8 mouse cellular contexts compared by ENCODE assay signal in the genomic region with DNA sequence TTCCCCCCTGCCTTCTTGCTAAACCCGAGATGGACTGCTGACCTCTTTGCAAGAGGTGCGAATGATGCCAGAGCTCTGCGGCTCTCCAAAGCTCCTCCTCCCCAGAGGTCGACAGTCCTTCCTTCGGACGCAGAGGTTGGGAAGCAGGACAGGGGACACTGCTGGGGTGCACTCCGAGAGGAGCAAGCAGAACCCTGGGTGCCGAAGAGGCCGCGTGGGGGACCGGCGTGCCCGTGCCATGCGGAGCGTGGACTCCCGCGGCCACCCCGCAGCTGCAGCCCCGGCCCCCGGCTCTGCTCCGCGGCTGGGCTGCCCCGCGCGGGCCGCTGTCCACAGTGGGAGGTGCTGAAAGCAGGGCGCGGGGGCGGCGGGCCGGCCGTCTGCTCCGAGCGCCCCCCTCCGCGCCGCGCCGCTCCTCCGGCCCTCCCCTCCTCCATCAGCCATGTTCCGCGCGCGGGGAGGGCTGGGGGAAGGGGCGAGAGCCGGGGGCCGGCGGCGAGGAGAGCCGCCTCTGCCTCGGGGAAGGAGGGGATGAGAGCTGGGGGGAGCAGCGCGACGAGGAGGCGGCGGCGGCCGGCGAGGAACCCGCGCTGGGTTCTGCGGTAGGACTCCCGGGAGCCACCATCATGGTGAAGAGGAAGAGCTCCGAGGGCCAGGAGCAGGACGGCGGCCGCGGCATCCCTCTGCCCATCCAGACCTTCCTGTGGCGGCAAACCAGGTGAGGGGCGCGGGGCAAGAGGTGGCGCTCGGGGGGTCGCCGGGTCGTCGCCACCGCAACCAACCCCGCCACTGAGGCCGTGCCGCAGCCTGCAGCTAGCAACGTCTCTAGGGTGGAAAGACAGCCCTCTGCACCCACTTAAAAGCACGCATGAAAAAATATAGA. TPM values are rescaled to one million over a fixed set of nuclear protein-coding genes. Genes with fewer than 3 reads are reported as not detected.
A peak's percentile ranks its signal among the peaks of the same experiment; 100 is the strongest.
DNase-seq lines count a peak whose midpoint lies in the region; ATAC-seq and TF ChIP-seq lines count a peak whose summit lies in the region.

TSS of gene Unc80 (plus strand) at position 547 of the 883 bp plus-strand sequence.

- intact Hi-C loops in heart, postnatal 10 days (cut with DNase I) = no loop called here

- DNase-seq in ES-E14 (ENCODE audit: low read depth, low spot score) = peak; percentile 28
- peak; percentile 75 to 81 for DNase-seq in adrenal gland, postnatal 36 days
- peak; percentile 56 for DNase-seq in embryonic facial prominence, embryonic 14.5 days (ENCODE audit: low spot score)
- peak; percentile 55 to 63 for DNase-seq in heart, postnatal 10 days
- peak; percentile 62 for DNase-seq in layer of hippocampus, adult 9-11 months
- peak; percentile 60 for DNase-seq in lung, postnatal 0 days (ENCODE audit: low spot score)
- DNase-seq in retina, postnatal 1 day = peak; percentile 86
- DNase-seq in c-Kit-positive CD71-positive TER-119-positive erythroid progenitor cells, embryonic 14.5 days (ENCODE audit: low spot score) = no peak

- peak; percentile 96 for ATAC-seq in embryonic facial prominence, embryonic 14.5 days (ENCODE audit: low read depth)
- peak; percentile 97 for ATAC-seq in lung, postnatal 0 days

- no peak for TF ChIP-seq CTCF in lung, postnatal 0 days (IDR thresholded peaks at IDR 0.05)

- no peaks in the 10 kb centered on the region for H3K9me3 ChIP-seq in ES-E14 (ENCODE audit: control insufficient read depth, insufficient read depth, low read depth, low read length)
- no peaks in the 10 kb centered on the region for H3K9me3 ChIP-seq in embryonic facial prominence, embryonic 14.5 days (ENCODE audit: control insufficient read depth, low read length)
- H3K9me3 ChIP-seq in lung, postnatal 0 days (ENCODE audit: low read length) = no peaks in the 10 kb centered on the region

- H3K36me3 ChIP-seq in ES-E14 (ENCODE audit: control insufficient read depth, insufficient read depth, low read length, poor library complexity, severe bottlenecking) = no peaks in the 10 kb centered on the region
- H3K36me3 ChIP-seq in embryonic facial prominence, embryonic 14.5 days (ENCODE audit: control insufficient read depth, insufficient read depth, low read length) = no peaks in the 10 kb centered on the region
- no peaks in the 10 kb centered on the region for H3K36me3 ChIP-seq in lung, postnatal 0 days (ENCODE audit: insufficient read depth, low read length)

- 1% methylated on average over 29 of the region's 83 CpGs for WGBS in embryonic facial prominence, embryonic 14.5 days
- under 1% methylated on average over 36 of the region's 83 CpGs for WGBS in lung, postnatal 0 days

- H3K9ac ChIP-seq in ES-E14 (ENCODE audit: insufficient read depth, low read depth, low read length, poor library complexity, severe bottlenecking) = peak within 1 kb of the TSS; percentile 57
- peak within 1 kb of the TSS; percentile 52 for H3K9ac ChIP-seq in embryonic facial prominence, embryonic 14.5 days (ENCODE audit: low read depth, low read length)
- no peak within 1 kb of the TSS for H3K9ac ChIP-seq in lung, postnatal 0 days (replicated peaks; ENCODE audit: low read depth)

- no peaks in the 10 kb centered on the region for H3K4me1 ChIP-seq in ES-E14 (ENCODE audit: control insufficient read depth in 2 of 2, insufficient read depth in 2 of 2, low read length in 2 of 2, poor library complexity in 1 of 2)
- H3K4me1 ChIP-seq in embryonic facial prominence, embryonic 14.5 days (ENCODE audit: control insufficient read depth, insufficient read depth, low read length) = peaks cover 4% of the 10 kb centered on the region; the same call in 1 of the 2 replicates
- no peaks in the 10 kb centered on the region for H3K4me1 ChIP-seq in lung, postnatal 0 days (ENCODE audit: insufficient read depth, low read depth, low read length)

- TF ChIP-seq EP300 in lung, postnatal 0 days (IDR thresholded peaks at IDR 0.05) = no peak

- peaks cover 17% of the 10 kb centered on the region for H3K27me3 ChIP-seq in embryonic facial prominence, embryonic 14.5 days (replicated peaks; ENCODE audit: control insufficient read depth, insufficient read depth, low read length)
- peaks cover 4% of the 10 kb centered on the region; the same call in 1 of the 2 replicates for H3K27me3 ChIP-seq in lung, postnatal 0 days (replicated peaks; ENCODE audit: insufficient read depth, low read length)

- H3K4me2 ChIP-seq in embryonic facial prominence, embryonic 14.5 days (ENCODE audit: low read depth, low read length) = peak within 1 kb of the TSS; percentile 81
- peak within 1 kb of the TSS; percentile 63 for H3K4me2 ChIP-seq in lung, postnatal 0 days (replicated peaks; ENCODE audit: low read depth, low read length)

- in situ Hi-C loops in ES-E14 (cut with MboI; ENCODE audit: low sequenced_read_pairs in 2 of 2, unreplicated experiment in 2 of 2) = no loop called here

- no peak within 1 kb of the TSS for H3K27ac ChIP-seq in ES-E14 (ENCODE audit: insufficient read depth, low read depth, low read length, poor library complexity, severe bottlenecking)
- H3K27ac ChIP-seq in embryonic facial prominence, embryonic 14.5 days (replicated peaks; ENCODE audit: low read depth, low read length) = no peak within 1 kb of the TSS
- H3K27ac ChIP-seq in lung, postnatal 0 days (ENCODE audit: low read length) = no peak within 1 kb of the TSS

- H3K4me3 ChIP-seq in ES-E14 (ENCODE audit: insufficient read depth in 1 of 2, low read depth in 1 of 2, low read length in 2 of 2, poor library complexity in 1 of 2, severe bottlenecking in 1 of 2) = peak within 1 kb of the TSS; percentile 80
- H3K4me3 ChIP-seq in embryonic facial prominence, embryonic 14.5 days (ENCODE audit: low read depth, low read length) = peak within 1 kb of the TSS; percentile 55
- peak within 1 kb of the TSS; percentile 40 for H3K4me3 ChIP-seq in lung, postnatal 0 days (ENCODE audit: low read depth, low read length)

TF ChIP-seq in ES-E14, 5 proteins besides CTCF, POLR2A, EP300 and RAD21:
- no peak for TF ChIP-seq HCFC1 (IDR thresholded peaks at IDR 0.05; ENCODE audit: borderline replicate concordance, insufficient read depth, low read length)
TF ChIP-seq in ES-E14: peak in this region for 0.

RNA-seq across cellular contexts. Expression of gene Unc80, which starts in this region (rescaled TPM):
- total RNA-seq in ES-E14 (2012; rRNA removed) = 0.22 and 0.26 TPM in 2 replicates
- total RNA-seq in adrenal gland, postnatal 36 days (2021) = 1 to 10 TPM; 8.6 to 9.3 TPM
- polyA plus RNA-seq in embryonic facial prominence, embryonic 14.5 days (2014; fragmentation: Nextera tagmentation; extraction: Ambion mirVana) = 0.37 and 0.39 TPM in 2 replicates
- under 1 TPM; 0.15 to 0.17 TPM for total RNA-seq in heart, postnatal 10 days (2021)
- 0.67 and 1.3 TPM in 2 replicates for polyA plus RNA-seq in lung, postnatal 0 days (2015; fragmentation: Nextera tagmentation; extraction: Ambion mirVana)

Comparison
In these comparisons a context has a peak if more than half of its experiments do, and no peak if none do; other contexts are left out.
1. Peak in DNase-seq, H3K4me3 ChIP-seq and H3K9ac ChIP-seq in ES-E14; RNA of the gene not detected or under 1 TPM.
2. Peak in DNase-seq, ATAC-seq, H3K4me3 ChIP-seq, H3K9ac ChIP-seq and H3K4me2 ChIP-seq in embryonic facial prominence, embryonic 14.5 days; RNA of the gene not detected or under 1 TPM.
3. Peak in DNase-seq in heart, postnatal 10 days; RNA of the gene not detected or under 1 TPM.